Mouse (Mus musculus) colon, adult 2 months (tissue): ENCODE measurements around the gene Svs3a. TPM values are rescaled to one million over a fixed set of nuclear protein-coding genes. Genes with fewer than 3 reads are reported as not detected.

ENCODE experiments used
- polyA plus RNA-seq: library from polyadenylated mRNA; depleted of rRNA; stranded (reverse); fragments of >200 nt; gene quantifications from 2 replicates; pipeline ENCODE4 v1.2.3, GENCODE M21; 2012; rRNA removed

Svs3a gene
- not detected in 2 replicates for polyA plus RNA-seq

DNA sequence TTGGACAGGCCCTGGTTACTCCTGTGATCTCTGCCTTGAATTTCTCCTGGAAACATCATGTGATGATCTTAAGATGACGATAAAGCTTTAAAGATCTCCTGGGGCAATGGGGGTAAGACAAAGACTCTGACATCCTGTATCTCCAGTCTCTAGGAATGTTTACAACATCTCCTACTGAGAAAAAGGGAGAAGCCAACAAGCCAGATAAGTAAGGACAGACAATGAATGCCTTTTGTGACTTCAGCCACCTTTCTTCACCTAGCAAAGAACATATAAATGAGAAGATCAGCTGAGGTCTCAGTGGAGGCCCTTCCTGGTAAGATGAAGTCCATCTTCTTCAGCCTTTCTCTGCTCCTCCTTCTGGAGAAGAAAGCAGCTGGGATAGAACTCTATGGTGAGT is at the start of gene Svs3a:
Gene Svs3a, plus strand, starts transcription at position 301 of the 400 bp plus-strand sequence.

DNA sequence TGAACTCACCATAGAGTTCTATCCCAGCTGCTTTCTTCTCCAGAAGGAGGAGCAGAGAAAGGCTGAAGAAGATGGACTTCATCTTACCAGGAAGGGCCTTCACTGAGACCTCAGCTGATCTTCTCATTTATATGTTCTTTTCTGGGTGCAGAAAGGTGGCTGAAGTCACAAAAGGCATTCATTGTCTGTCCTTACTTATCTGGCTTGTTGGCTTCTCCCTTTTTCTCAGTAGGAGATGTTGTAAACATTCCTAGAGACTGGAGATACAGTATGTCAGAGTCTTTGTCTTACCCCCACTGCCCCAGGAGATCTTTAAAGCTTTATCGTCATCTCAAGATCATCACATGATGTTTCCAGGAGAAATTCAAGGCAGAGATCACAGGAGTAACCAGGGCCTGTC is 32.5 kb upstream of the Svs3a start, which contains the start of gene Svs3b:
Gene Svs3b, minus strand, starts transcription at position 101 of the 400 bp plus-strand sequence.

DNA sequence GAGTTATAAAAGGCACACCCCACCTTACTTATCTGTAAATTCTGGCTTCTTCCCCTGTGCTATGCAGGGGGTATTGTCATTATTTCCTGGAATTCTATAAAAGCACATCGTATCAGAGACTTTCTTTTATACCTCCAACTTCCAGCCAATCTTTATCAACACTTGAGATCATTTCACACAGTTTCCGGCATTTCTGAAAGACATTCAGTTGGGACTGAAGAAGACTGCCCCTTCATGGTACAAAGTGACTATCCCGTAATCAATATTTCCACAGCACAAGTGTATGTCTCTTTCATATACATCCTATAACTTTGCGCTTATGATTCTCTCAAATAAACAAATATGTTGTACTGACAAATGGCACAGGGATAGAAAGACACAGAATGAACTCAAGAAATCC is 10.7 kb upstream of the Svs3a start, which contains the start of gene Svs4:
Gene Svs4, minus strand, starts transcription at position 101 of the 400 bp plus-strand sequence.

DNA sequence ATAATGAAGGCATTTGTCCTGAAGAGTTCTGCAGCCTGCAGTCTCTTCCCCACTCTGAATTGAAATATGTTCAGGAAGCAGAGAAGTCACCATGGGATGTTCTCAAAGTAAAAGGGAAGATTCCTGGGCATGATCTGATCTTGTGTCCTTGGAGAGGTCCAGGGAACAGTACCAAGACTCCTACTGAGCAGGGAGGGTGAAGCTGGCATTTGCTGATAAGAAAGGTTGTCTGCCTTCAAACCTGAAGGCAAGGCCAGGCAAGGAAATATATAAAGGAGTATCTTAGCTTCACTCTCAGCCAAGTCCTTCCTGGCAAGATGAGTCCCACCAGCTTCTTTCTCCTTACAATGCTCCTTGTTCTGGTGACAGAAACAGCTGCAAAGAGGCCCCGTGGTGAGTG is 27.4 kb downstream of the Svs3a start, which contains the start of gene Svs6:
Gene Svs6, plus strand, starts transcription at position 301 of the 400 bp plus-strand sequence.

DNA sequence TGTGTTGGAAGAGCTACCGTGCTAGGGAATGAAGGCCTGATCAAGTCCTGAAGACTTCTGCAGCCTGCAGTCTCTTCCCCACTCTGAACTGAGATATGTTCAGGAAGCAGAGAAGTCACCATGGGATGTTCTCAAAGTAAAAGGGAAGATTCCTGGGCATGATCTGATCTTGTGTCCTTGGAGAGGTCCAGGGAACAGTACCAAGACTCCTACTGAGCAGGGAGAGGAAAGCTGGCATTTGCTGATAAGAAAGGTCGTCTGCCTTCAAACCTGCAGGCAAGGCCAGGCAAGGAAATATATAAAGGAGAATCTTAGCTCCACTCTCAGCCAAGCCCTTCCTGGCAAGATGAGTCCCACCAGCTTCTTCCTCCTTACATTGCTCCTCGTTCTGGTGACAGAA is 43.4 kb downstream of the Svs3a start, which contains the start of gene Svs5:
Gene Svs5, plus strand, starts transcription at position 301 of the 400 bp plus-strand sequence.

Other genes with a start within 250 kb of the Svs3a start
- 10.1 and 11.9 TPM in 2 replicates for gene Stk4, start 218.9 kb upstream of the Svs3a start, polyA plus RNA-seq
- 37.4 and 41.4 TPM in 2 replicates for gene Tomm34, start 218.1 kb upstream of the Svs3a start, polyA plus RNA-seq
- 2.1 and 3.0 TPM in 2 replicates for gene Kcns1, start 118.2 kb upstream of the Svs3a start, polyA plus RNA-seq
- not detected in 2 replicates for gene Wfdc5, start 106.5 kb upstream of the Svs3a start, polyA plus RNA-seq
- not detected in 2 replicates for gene Wfdc12, start 98.7 kb upstream of the Svs3a start, polyA plus RNA-seq
- not detected in 2 replicates for gene Wfdc15a, start 89.1 kb upstream of the Svs3a start, polyA plus RNA-seq
- not detected in 2 replicates for gene Wfdc15b, start 67.6 kb upstream of the Svs3a start, polyA plus RNA-seq
- gene Svs2, start 50.8 kb upstream of the Svs3a start, polyA plus RNA-seq: not detected in 2 replicates
- not detected in 2 replicates for gene Svs3b, start 32.6 kb upstream of the Svs3a start, polyA plus RNA-seq
- gene Svs4, start 10.8 kb upstream of the Svs3a start, polyA plus RNA-seq: not detected in 2 replicates
- gene Svs6, start 27.5 kb downstream of the Svs3a start, polyA plus RNA-seq: not detected in 2 replicates
- not detected in 2 replicates for gene Svs5, start 43.5 kb downstream of the Svs3a start, polyA plus RNA-seq
- gene Slpi, start 99.8 kb downstream of the Svs3a start, polyA plus RNA-seq: 17.9 and 23.1 TPM in 2 replicates
- 0.07 and 18.9 TPM in 2 replicates for gene Rbpjl, start 113.9 kb downstream of the Svs3a start, polyA plus RNA-seq
- gene Matn4, start 115.9 kb downstream of the Svs3a start, polyA plus RNA-seq: 6.8 and 7.4 TPM in 2 replicates
- gene Sdc4, start 154.6 kb downstream of the Svs3a start, polyA plus RNA-seq: 107 and 113 TPM in 2 replicates
- gene Sys1, start 167.7 kb downstream of the Svs3a start, polyA plus RNA-seq: 163 and 226 TPM in 2 replicates
- 59.6 and 66.8 TPM in 2 replicates for gene Gm20458, start 171.7 kb downstream of the Svs3a start, polyA plus RNA-seq
- gene Trp53tg5, start 184.5 kb downstream of the Svs3a start, polyA plus RNA-seq: not detected in 2 replicates
- 73.3 and 88.5 TPM in 2 replicates for gene Dbndd2, start 196.8 kb downstream of the Svs3a start, polyA plus RNA-seq
- gene Pigt, start 208.3 kb downstream of the Svs3a start, polyA plus RNA-seq: 181 and 196 TPM in 2 replicates